Mouse (Mus musculus) MEL (cell line): ENCODE measurements around the gene Arid5a. TPM values are rescaled to one million over a fixed set of nuclear protein-coding genes. Genes with fewer than 3 reads are reported as not detected.

ENCODE experiments used
- DNase-seq: peaks from one replicate; pipeline ENCODE4 v3.0.0; 2011; ENCODE audit warnings: low read depth, low spot score
- H3K27ac ChIP-seq: 2 replicates; pipeline ENCODE4 v1.5.1; 2012; ENCODE audit warnings: low read depth, mild to moderate bottlenecking, control low read depth, low read length, moderate library complexity; ENCODE audit not compliant: control insufficient read depth
- H3K27me3 ChIP-seq, 2 experiments: fragments of 150-350 bp in 1 of 2; sonication (generic) in 1 of 2; 2 replicates each; pipeline ENCODE4 v1.6.1; 2012; ENCODE audit warnings: low read length in 2 of 2, mild to moderate bottlenecking in 2 of 2, improper control_type of control experiment in 1 of 2, moderate library complexity in 1 of 2; ENCODE audit not compliant: insufficient read depth in 2 of 2, control insufficient read depth in 1 of 2
- H3K36me3 ChIP-seq, 2 experiments: 2 replicates each; pipeline ENCODE4 v1.6.1; 2012 to 2014; ENCODE audit warnings: low read length in 2 of 2, improper control_type of control experiment in 1 of 2, inconsistent platforms in 1 of 2, mild to moderate bottlenecking in 1 of 2; ENCODE audit not compliant: insufficient read depth in 2 of 2, control insufficient read depth in 1 of 2
- H3K4me1 ChIP-seq, 2 experiments: fragments of 150-350 bp in 1 of 2; sonication (generic) in 1 of 2; 2 replicates each; pipeline ENCODE4 v1.6.1; 2012; ENCODE audit warnings: low read length in 2 of 2, improper control_type of control experiment in 1 of 2, mild to moderate bottlenecking in 1 of 2; ENCODE audit not compliant: insufficient read depth in 2 of 2, control insufficient read depth in 1 of 2
- H3K4me3 ChIP-seq, 2 experiments: fragments of 150-350 bp in 1 of 2; sonication (generic) in 1 of 2; 2 replicates each; pipeline ENCODE4 v1.5.1; 2012; ENCODE audit warnings: low read depth in 2 of 2, low read length in 2 of 2, mild to moderate bottlenecking in 2 of 2, moderate library complexity in 2 of 2, control low read depth in 1 of 2, improper control_type of control experiment in 1 of 2; ENCODE audit not compliant: control insufficient read depth in 1 of 2, insufficient read depth in 1 of 2
- H3K79me2 ChIP-seq: 2 replicates; pipeline ENCODE4 v1.6.1; 2012; ENCODE audit warnings: mild to moderate bottlenecking, low read length, moderate library complexity; ENCODE audit not compliant: control insufficient read depth, poor library complexity, insufficient read depth
- H3K9ac ChIP-seq: 2 replicates; pipeline ENCODE4 v1.6.1; 2012; ENCODE audit warnings: low read depth, mild to moderate bottlenecking, control low read depth, low read length, moderate library complexity; ENCODE audit not compliant: control insufficient read depth, poor library complexity, severe bottlenecking
- H3K9me3 ChIP-seq: fragments of 150-350 bp; sonication (generic); replicated peaks from 2 replicates; pipeline ENCODE4 v1.6.1; 2012; ENCODE audit warnings: mild to moderate bottlenecking, low read length, improper control_type of control experiment, moderate library complexity; ENCODE audit not compliant: insufficient read depth
- BHLHE40 ChIP-seq: IDR thresholded peaks from 2 replicates; pipeline ENCODE4 v1.6.1; 2012; ENCODE audit warnings: low read depth, mild to moderate bottlenecking, inconsistent platforms, low read length, improper control_type of control experiment, borderline replicate concordance
- CHD1 ChIP-seq: IDR thresholded peaks from 2 replicates; pipeline ENCODE4 v1.6.1; 2012; ENCODE audit warnings: low read depth, mild to moderate bottlenecking, inconsistent platforms, low read length, improper control_type of control experiment
- CHD2 ChIP-seq: IDR thresholded peaks from 2 replicates; pipeline ENCODE4 v1.6.1; 2011; ENCODE audit warnings: low read length, improper control_type of control experiment
- ELF1 ChIP-seq: IDR thresholded peaks from 2 replicates; pipeline ENCODE4 v1.6.1; 2014; ENCODE audit warnings: low read depth, mild to moderate bottlenecking, inconsistent platforms, low read length, improper control_type of control experiment, moderate library complexity
- ETS1 ChIP-seq: IDR thresholded peaks from 2 replicates; pipeline ENCODE4 v1.6.1; 2012; ENCODE audit warnings: low read depth, mild to moderate bottlenecking, inconsistent platforms, low read length, improper control_type of control experiment, moderate library complexity
- GABPA ChIP-seq: IDR thresholded peaks from 2 replicates; pipeline ENCODE4 v1.6.1; 2012; ENCODE audit warnings: low read depth, mild to moderate bottlenecking, inconsistent platforms, low read length, improper control_type of control experiment, moderate library complexity
- HCFC1 ChIP-seq: IDR thresholded peaks from 2 replicates; pipeline ENCODE4 v1.6.1; 2012; ENCODE audit warnings: low read depth, mild to moderate bottlenecking, inconsistent platforms, low read length, improper control_type of control experiment, moderate library complexity
- MAFK ChIP-seq: IDR thresholded peaks from 2 replicates; pipeline ENCODE4 v1.6.1; 2011; ENCODE audit warnings: low read depth, mild to moderate bottlenecking, low read length, improper control_type of control experiment, borderline replicate concordance
- MAZ ChIP-seq: IDR thresholded peaks from 2 replicates; pipeline ENCODE4 v1.6.1; 2012; ENCODE audit warnings: low read depth, mild to moderate bottlenecking, inconsistent platforms, low read length, improper control_type of control experiment
- MEF2A ChIP-seq: IDR thresholded peaks from 2 replicates; pipeline ENCODE4 v1.6.1; 2014; ENCODE audit warnings: low read depth, mild to moderate bottlenecking, inconsistent platforms, low read length, improper control_type of control experiment; ENCODE audit not compliant: poor library complexity, insufficient replicate concordance, severe bottlenecking; ENCODE audit errors: extremely low read depth
- MYC ChIP-seq: IDR thresholded peaks from 2 replicates; pipeline ENCODE4 v1.6.1; 2011; ENCODE audit warnings: low read depth, mild to moderate bottlenecking, low read length, improper control_type of control experiment, moderate library complexity
- NELFE ChIP-seq: IDR thresholded peaks from 2 replicates; pipeline ENCODE4 v1.6.1; 2011; ENCODE audit warnings: low read depth, low read length, improper control_type of control experiment
- RAD21 ChIP-seq: IDR thresholded peaks from 2 replicates; pipeline ENCODE4 v1.6.1; 2011; ENCODE audit warnings: mild to moderate bottlenecking, low read depth, low read length, improper control_type of control experiment
- TAL1 ChIP-seq: IDR thresholded peaks from 2 replicates; pipeline ENCODE4 v1.6.1; 2012; ENCODE audit warnings: mild to moderate bottlenecking, inconsistent platforms, low read length, moderate library complexity, mixed read lengths
- TBP ChIP-seq: IDR thresholded peaks from 2 replicates; pipeline ENCODE4 v1.8.0; 2011; ENCODE audit warnings: low read depth, low read length, improper control_type of control experiment
- UBTF ChIP-seq: IDR thresholded peaks from 2 replicates; pipeline ENCODE4 v1.6.1; 2012; ENCODE audit warnings: low read depth, mild to moderate bottlenecking, inconsistent platforms, low read length, improper control_type of control experiment, moderate library complexity, borderline replicate concordance; ENCODE audit not compliant: insufficient read depth
- ZNF384 ChIP-seq: IDR thresholded peaks from 2 replicates; pipeline ENCODE4 v1.6.1; 2012; ENCODE audit warnings: low read depth, mild to moderate bottlenecking, inconsistent platforms, low read length, improper control_type of control experiment
- polyA plus RNA-seq, 2 experiments: library from polyadenylated mRNA; stranded (reverse) in 1 of 2; unstranded in 1 of 2; fragments of >175 nt in 1 of 2; fragments of >200 nt in 1 of 2; gene quantifications; 2 replicates each; pipeline versions ENCODE4 v1.2.1 to v1.2.4; 2012; ENCODE audit warnings: low replicate concordance in 2 of 2, low read depth in 1 of 2; ENCODE audit not compliant: insufficient read length in 2 of 2, insufficient read depth in 1 of 2, missing spikeins in 1 of 2
- total RNA-seq: library from RNA; depleted of rRNA; stranded (reverse); fragments of 300-350 nt; gene quantifications from 2 replicates; pipeline ENCODE4 v1.2.3, GENCODE M21; 2012

The Arid5a gene
- total and polyA plus RNA-seq, 3 experiments: 4.2 to 9.0 TPM; not detected in 1

DNA sequence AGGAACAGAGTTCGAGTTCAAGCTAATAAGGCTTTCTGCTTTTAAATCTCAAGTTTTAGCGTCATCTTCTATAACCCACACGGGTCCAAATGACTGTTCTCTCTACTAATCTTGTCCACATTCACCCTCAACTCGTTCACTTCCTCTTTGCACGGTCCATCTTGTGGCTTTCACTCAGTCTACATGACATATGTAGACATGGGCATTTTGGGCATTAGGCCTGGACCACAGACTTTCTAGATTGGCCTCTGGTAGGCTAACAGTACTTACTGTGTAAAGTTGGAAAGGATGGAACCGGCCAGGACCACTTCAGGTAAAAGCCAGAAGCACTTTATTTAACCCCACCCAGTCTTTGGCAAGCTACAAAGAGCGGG, 425 bp upstream of the Arid5a start:
- Histone ChIP-seq H3K9ac (peak overlapping the region; percentile 73), H3K36me3 (peaks cover 0 to 5% of the 10 kb centered on the region in 2 experiments; a peak in 2 of 4 replicates), H3K27me3 (no peaks in the 10 kb centered on the region), H3K79me2 (no peaks in the 10 kb centered on the region; the same call in 1 of the 2 replicates), H3K9me3 (no peaks in the 10 kb centered on the region), H3K27ac (peak overlapping the region; percentile 92), H3K4me1 (peaks cover 0 to 14% of the 10 kb centered on the region in 2 experiments; a peak in 3 of 4 replicates), H3K4me3 (peak overlapping the region; percentile 65 to 82)
- TF ChIP-seq CHD2: no peak
- TF ChIP-seq BHLHE40: no peak
- TF ChIP-seq TBP: no peak
- TF ChIP-seq ELF1: no peak
- no peak for DNase-seq

- no peaks in the 10 kb centered on the region for H3K27me3 ChIP-seq
- peaks cover 0 to 14% of the 10 kb centered on the region in 2 experiments; a peak in 3 of 4 replicates for H3K4me1 ChIP-seq
- H3K9ac ChIP-seq: peak overlapping the region; percentile 72
- peaks cover 0 to 5% of the 10 kb centered on the region in 2 experiments; a peak in 2 of 4 replicates for H3K36me3 ChIP-seq
- peak overlapping the region; percentile 76 for H3K27ac ChIP-seq
- H3K4me3 ChIP-seq: peak overlapping the region; percentile 68 to 70
- no peaks in the 10 kb centered on the region; the same call in 1 of the 2 replicates for H3K79me2 ChIP-seq
- DNase-seq: no peak
- H3K9me3 ChIP-seq: no peaks in the 10 kb centered on the region
- TF ChIP-seq ETS1 (no peak), UBTF (no peak), MYC (no peak), GABPA (no peak), CHD2 (no peak), HCFC1 (no peak), TBP (no peak), TAL1 (no peak), MEF2A (no peak), RAD21 (no peak), CHD1 (no peak), MAFK (no peak), NELFE (no peak), MAZ (no peak), ZNF384 (no peak)
- TF ChIP-seq, all 39 proteins: peak for 0
Measured at GRCm38 (mm10) chr1:36308451-36308901, 943 bp downstream of the Arid5a start.
